Mouse (Mus musculus): Measurements from ENCODE around the gene Apoo. TPM values are rescaled to one million over a fixed set of nuclear protein-coding genes. Genes with fewer than 3 reads are reported as not detected.
"Not testable (repeated sequence)": the region's sequence is repeated elsewhere in the genome, so short reads cannot be mapped to it uniquely, and the experiment has no call there.

Apoo gene
- polyA plus RNA-seq (2015; fragmentation: Nextera tagmentation; extraction: Ambion mirVana): 133 and 135 TPM in 2 replicates

DNA sequence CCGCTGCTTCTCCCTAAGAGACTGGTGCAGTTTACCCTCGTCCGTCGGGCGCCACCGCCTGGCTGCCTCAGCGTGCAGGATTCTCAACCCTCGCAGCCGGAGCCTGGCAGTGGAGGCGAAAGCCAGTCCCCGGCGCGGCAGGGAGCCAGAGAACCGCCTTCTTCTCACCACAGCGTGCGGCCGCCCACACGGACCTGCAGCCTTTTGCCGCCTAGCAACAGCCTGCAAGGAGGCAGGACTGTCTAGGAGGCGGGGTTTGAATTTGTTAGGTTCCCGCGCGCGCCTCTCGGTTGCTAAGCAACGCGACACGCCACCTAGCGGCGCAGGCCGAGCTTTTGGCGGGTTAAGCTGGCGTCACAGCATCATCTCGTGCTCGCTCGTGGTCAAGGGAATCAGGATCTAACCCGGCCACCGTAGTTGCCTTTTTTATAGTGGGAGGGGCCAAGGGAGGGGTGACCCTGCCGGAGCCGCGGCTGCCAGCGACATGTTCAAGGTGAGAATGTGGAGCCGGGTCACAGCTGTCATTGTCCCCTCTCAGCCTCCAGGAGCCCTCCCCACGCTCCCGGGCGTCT, at the start of gene Apoo, which contains the start of gene Fam90a1b:
Gene Apoo, plus strand, starts transcription at position 448 of the 572 bp plus-strand sequence.
Gene Fam90a1b, minus strand, starts transcription at position 108 of the 572 bp plus-strand sequence.
- peak within 1 kb of the TSS; percentile 45 for H3K4me2 ChIP-seq
- H3K27me3 ChIP-seq: peaks cover 77% of the 10 kb centered on the region
- ATAC-seq (ENCODE audit: low FRiP score): peak; percentile 99
- H3K4me3 ChIP-seq: peak within 1 kb of the TSS; percentile 57
- no peaks in the 10 kb centered on the region for H3K9me3 ChIP-seq
- peaks cover 7% of the 10 kb centered on the region; the same call in 1 of the 2 replicates for H3K4me1 ChIP-seq (replicated peaks)
- WGBS: 15% methylated on average over 46 of the region's 46 CpGs
- peak within 1 kb of the TSS; percentile 71 for H3K9ac ChIP-seq
- no peaks in the 10 kb centered on the region for H3K36me3 ChIP-seq
- H3K27ac ChIP-seq: peak within 1 kb of the TSS; percentile 74

DNA sequence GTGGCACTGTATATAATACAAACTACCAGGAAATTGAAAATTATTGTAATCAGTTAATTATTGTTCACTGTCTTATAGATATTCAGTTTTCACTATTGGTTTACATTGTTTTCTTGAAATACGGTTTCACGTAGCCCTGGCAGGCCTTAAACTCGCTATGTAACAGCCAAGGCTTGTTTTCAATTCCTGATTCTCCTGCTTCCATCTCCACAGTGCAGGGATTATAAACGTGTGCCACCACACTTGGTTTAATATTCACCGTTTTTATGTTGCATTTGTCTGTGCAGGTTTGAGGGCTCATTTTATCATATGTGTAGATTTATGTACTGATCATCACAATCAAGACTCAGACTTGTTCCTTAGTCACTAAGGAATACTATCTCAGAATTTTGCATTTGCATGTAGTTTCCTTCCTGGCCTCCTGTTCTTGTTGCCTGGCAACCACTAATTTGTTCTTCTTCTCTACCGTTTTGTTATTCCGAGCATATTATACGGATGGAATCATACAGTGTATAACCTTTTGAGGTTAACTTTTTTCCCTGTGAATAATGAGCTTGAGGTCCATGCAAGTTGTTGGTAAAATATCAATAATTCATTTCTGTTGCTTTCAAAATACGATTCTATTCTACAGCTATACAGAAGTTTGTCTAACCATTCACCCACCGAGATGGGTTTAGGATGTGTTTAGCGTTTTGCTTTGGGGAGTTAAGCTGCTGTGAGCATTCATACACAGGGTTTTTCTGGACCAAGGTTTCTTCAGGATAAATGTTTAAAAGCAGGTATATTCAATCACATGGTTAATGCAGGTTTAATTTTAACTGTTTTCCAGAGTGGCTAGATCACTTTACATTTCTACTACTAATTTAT, 45.6 kb upstream of the Apoo start:
- Histone ChIP-seq H3K27ac (no peak overlapping the region), H3K4me2 (no peak overlapping the region), H3K4me1 (replicated peaks) (no peaks in the 10 kb centered on the region; the same call in 1 of the 2 replicates), H3K9me3 (no peaks in the 10 kb centered on the region), H3K27me3 (peaks cover 60% of the 10 kb centered on the region), H3K36me3 (no peaks in the 10 kb centered on the region), H3K9ac (no peak overlapping the region), H3K4me3 (no peak overlapping the region)
- 59% methylated on average over 11 of the region's 11 CpGs for WGBS
- ATAC-seq (ENCODE audit: low FRiP score): no peak

DNA sequence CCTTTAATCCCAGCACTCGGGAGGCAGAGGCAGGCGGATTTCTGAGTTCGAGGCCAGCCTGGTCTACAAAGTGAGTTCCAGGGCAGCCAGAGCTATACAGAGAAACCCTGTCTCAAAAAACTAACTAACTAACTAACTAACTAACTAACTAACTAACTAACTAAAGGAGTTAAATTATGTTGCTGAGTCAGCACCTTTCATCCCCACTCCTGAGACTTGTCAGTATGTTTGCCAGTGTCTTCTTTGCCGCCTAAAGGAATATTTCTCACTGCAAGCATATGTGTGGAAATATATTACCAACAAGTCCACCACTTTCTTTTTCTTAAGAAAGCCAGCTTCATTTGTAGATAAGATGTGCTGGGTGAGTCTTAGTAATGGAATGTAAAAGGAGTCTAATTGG, 23.3 kb upstream of the Apoo start:
- not testable (repeated sequence) for ATAC-seq (ENCODE audit: low FRiP score); H3K9me3 ChIP-seq; H3K4me2 ChIP-seq; H3K36me3 ChIP-seq; H3K4me1 ChIP-seq (replicated peaks); H3K9ac ChIP-seq; H3K4me3 ChIP-seq; H3K27ac ChIP-seq
- 95% methylated on average over 4 of the region's 4 CpGs for WGBS
- peaks cover 60% of the 10 kb centered on the region for H3K27me3 ChIP-seq

DNA sequence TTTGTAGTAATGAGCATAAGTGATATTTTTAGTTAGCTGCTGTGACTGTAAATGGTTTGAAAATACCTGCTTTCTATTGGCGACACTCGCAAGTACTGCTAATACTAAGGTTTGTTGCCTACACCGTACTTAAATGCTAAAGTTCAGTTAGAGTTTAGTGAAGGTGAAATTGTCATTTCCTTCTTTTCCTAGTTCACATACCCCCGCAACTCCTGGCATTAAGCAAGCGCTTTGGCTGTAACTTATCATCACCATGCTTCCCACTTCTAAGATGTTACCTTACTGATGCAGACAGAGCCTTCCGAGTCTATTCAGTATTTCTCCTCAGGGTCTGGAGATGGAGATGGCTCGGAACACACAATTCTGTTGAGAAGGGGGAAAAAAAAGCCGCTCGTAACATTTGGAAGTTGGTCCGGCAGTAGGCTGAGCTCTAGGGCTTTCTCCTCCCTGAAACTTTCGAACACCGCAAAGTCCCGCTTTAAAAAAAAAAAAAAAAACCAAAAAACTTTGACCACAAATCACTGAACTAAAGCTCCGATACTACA, 1.5 kb upstream of the Apoo start:
- Histone ChIP-seq H3K4me3 (no peak overlapping the region), H3K9ac (no peak overlapping the region), H3K4me1 (replicated peaks) (peaks cover 7% of the 10 kb centered on the region; the same call in 1 of the 2 replicates), H3K9me3 (no peaks in the 10 kb centered on the region), H3K27ac (no peak overlapping the region), H3K4me2 (peak overlapping the region; percentile 41), H3K36me3 (no peaks in the 10 kb centered on the region), H3K27me3 (peaks cover 79% of the 10 kb centered on the region)
- WGBS: 12% methylated on average over 14 of the region's 14 CpGs
- ATAC-seq (ENCODE audit: low FRiP score): no peak

DNA sequence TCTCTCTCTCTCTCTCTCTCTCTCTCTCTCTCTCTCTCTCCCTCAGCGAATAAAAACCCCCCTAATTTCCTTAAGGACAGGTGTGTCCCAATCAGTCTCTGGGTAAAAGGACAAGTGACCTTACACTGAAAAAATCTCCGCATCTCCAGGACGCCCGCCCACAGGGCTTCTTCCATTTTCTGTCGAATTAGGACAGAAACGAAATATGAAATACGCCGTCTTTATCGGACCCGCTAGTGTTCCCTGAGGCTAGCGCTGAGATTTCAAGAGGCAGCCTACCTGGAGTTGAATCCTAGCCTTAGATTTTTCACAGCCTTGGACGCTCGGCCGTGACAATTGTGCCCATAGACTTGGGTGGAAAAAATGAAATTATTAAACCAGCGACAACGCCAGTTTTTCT, 888 bp upstream of the Apoo start:
- H3K27me3 ChIP-seq: peaks cover 77% of the 10 kb centered on the region

DNA sequence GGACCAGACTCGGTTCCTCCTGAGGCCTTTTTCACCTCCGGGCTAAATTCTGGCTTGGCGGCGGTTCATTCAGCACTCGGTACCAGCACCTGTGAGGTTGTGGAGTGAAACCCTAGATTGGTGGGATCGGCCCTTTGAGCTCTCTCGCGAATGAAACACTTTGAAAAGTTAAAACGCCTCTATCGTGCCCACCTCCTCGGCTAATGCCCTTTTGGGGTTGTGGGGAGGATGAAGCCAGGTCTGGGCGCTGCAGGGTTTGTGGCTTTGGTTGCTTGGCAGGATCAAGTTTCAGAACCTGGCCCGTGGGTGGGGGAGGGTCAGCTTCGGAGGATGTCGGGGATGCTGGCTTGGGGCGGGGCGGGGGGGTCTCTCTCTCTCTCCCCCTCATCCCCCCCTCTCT, 331 bp downstream of the Apoo start:
- Histone ChIP-seq H3K9ac (peak overlapping the region; percentile 71), H3K4me2 (peak overlapping the region; percentile 45), H3K4me3 (peak overlapping the region; percentile 57), H3K36me3 (no peaks in the 10 kb centered on the region), H3K9me3 (no peaks in the 10 kb centered on the region), H3K27me3 (peaks cover 74% of the 10 kb centered on the region), H3K27ac (peak overlapping the region; percentile 74), H3K4me1 (replicated peaks) (peaks cover 7% of the 10 kb centered on the region; the same call in 1 of the 2 replicates)
- WGBS: 21% methylated on average over 17 of the region's 17 CpGs
- ATAC-seq (ENCODE audit: low FRiP score): no peak; the same call in 1 of the 2 replicates

More for the DNA sequence above, 888 bp upstream of the Apoo start:
- no peak for ATAC-seq (ENCODE audit: low FRiP score)
- H3K27ac ChIP-seq: no peak overlapping the region
- H3K4me3 ChIP-seq: peak overlapping the region; percentile 57; the same call in 1 of the 2 replicates
- no peaks in the 10 kb centered on the region for H3K36me3 ChIP-seq
- H3K4me1 ChIP-seq (replicated peaks): peaks cover 7% of the 10 kb centered on the region; the same call in 1 of the 2 replicates
- no peak overlapping the region for H3K9ac ChIP-seq
- WGBS: 21% methylated on average over 16 of the region's 16 CpGs
- peak overlapping the region; percentile 41 for H3K4me2 ChIP-seq
- no peaks in the 10 kb centered on the region for H3K9me3 ChIP-seq

DNA sequence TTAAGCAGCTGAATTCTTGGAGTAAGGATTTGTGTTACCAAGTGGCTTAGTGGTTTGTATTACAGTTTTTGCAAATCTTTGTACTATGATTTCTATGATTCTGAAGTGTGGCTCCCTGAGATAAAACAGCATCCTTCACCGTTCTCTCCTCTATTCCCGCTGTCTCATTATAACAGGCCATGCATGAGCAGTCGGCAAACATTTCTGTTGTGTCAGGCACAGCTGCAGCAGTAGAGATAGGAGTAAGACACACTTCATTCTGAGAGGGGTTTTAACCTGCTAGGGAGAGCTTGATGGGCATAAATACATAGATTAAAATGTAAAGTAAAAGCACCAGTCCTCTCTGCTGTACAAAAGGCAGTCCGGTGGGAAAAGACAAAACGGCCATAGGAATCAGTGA, 11.8 kb downstream of the Apoo start:
- Histone ChIP-seq H3K9ac (no peak overlapping the region), H3K4me3 (no peak overlapping the region), H3K9me3 (no peaks in the 10 kb centered on the region), H3K4me2 (no peak overlapping the region), H3K27me3 (peaks cover 51% of the 10 kb centered on the region), H3K4me1 (replicated peaks) (no peaks in the 10 kb centered on the region), H3K27ac (no peak overlapping the region), H3K36me3 (peaks cover 8% of the 10 kb centered on the region)
- ATAC-seq (ENCODE audit: low FRiP score): no peak
- 67% methylated on average over 5 of the region's 5 CpGs for WGBS

DNA sequence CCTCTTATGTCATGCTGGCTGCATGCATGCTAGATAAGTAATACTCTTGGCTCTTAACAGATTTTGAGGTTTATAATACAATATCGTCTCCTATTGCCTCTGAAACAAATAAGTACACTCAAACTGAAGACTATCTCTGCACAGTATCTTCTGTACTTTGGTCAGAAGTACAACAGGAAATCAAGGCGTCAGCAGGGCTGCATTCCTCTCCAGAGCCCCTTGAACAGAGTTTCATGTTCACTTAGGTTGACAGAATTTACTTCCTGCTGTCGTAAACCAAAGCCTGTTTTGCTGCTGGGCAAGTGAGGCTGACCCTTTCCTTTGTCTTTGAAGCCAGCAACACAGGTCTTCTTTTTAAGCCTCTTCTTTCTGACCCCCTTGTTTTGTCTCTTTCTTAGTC, 42.1 kb downstream of the Apoo start:
- no peak overlapping the region for H3K4me3 ChIP-seq
- H3K27ac ChIP-seq: no peak overlapping the region
- H3K27me3 ChIP-seq: peaks cover 34% of the 10 kb centered on the region
- no peaks in the 10 kb centered on the region for H3K4me1 ChIP-seq (replicated peaks)
- no peaks in the 10 kb centered on the region for H3K36me3 ChIP-seq
- ATAC-seq (ENCODE audit: low FRiP score): no peak
- H3K9me3 ChIP-seq: no peaks in the 10 kb centered on the region
- no peak overlapping the region for H3K4me2 ChIP-seq
- H3K9ac ChIP-seq: no peak overlapping the region
- WGBS: 55% methylated on average over 3 of the region's 3 CpGs

DNA sequence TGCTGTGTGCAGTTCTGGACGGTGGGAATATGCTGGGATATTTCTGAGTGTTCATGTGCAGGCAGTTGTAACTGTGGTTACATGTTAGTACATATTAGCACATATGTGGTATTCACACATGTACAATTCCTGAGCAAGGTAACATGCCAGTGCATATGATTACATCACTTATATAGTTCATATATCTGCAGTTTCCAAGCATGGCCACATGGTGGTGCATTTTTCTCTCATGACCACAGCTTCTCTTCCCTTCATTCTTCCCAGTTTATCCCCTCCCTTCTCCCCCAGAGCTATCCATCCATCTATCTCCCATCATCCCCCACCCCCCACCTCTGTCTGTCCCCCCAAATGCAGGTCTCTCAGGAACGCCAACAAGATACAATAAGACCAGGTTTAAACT, 53.3 kb downstream of the Apoo start:
- Histone ChIP-seq H3K4me3 (no peak overlapping the region), H3K27ac (no peak overlapping the region), H3K4me1 (replicated peaks) (no peaks in the 10 kb centered on the region), H3K36me3 (peaks cover 8% of the 10 kb centered on the region), H3K4me2 (no peak overlapping the region), H3K27me3 (peaks cover 27% of the 10 kb centered on the region; the same call in 1 of the 2 replicates), H3K9me3 (no peaks in the 10 kb centered on the region), H3K9ac (no peak overlapping the region)
- no peak for ATAC-seq (ENCODE audit: low FRiP score)
- 93% methylated on average over 2 of the region's 2 CpGs for WGBS

DNA sequence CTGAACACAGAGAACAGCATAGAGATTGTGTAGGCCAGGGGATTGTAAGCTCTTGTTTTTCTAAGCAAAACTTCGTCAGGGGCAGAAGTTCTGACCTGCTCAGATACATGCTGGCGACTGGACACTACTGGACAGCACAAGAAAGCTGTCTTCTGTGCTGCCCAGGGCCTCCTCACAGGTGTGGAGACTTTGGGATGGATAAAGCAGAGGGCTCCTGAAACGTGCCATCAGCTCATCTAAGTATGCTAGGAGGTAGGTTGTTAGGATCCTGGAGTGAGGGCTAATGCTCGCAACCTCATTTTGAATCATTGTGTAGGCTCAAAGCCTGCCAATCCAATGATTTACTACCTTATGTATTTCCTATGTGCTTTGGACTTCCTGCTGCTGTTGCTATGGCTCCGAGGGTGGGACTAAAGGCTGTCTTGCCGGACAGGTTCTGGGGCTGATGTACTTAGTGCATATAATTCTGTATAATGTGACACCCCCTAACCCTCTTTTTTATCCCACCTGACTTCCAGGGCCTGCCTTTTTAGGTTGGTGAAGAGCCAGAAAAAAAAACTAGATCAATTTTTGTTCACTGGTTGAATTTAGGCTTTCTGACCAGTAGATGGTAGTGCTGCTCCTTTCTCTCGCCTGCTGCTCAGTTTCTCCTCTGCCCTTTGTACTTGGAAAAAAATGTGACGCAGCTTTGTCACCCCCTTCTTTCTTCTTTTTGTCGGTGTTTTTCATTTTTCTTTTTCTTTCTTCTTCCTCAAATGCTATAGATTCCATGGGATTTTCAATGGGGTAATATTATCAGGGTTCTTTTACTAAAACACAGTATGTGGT, 64.8 kb downstream of the Apoo start:
- Histone ChIP-seq H3K27ac (no peak overlapping the region), H3K27me3 (peaks cover 32% of the 10 kb centered on the region; the same call in 1 of the 2 replicates), H3K36me3 (no peaks in the 10 kb centered on the region), H3K4me3 (no peak overlapping the region), H3K9me3 (no peaks in the 10 kb centered on the region), H3K9ac (no peak overlapping the region), H3K4me1 (replicated peaks) (no peaks in the 10 kb centered on the region), H3K4me2 (no peak overlapping the region)
- ATAC-seq (ENCODE audit: low FRiP score): peak; percentile 78; the same call in 1 of the 2 replicates
- 41% methylated on average over 9 of the region's 9 CpGs for WGBS

DNA sequence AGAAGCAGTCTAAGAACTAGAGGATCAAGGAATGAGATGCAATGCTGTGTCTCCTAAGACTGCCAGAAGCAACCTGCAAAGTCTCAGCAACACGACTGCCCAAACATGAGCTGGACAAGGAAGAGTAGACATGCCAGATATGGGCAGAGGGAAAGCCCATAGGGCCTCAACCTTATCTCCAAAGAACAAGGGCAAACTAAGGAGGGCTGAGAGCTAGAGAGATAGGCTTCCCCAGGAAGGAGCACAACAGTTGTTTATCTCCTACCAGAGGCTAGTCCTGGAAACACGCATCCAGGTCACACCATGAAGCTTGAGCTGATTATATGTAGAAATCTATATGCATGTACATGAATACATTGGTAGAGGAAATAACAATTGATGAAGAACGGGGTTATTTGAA, 78.5 kb downstream of the Apoo start:
- not testable (repeated sequence) for H3K9ac ChIP-seq; H3K4me3 ChIP-seq; ATAC-seq (ENCODE audit: low FRiP score); H3K4me1 ChIP-seq (replicated peaks); H3K9me3 ChIP-seq; H3K27ac ChIP-seq; H3K4me2 ChIP-seq; H3K36me3 ChIP-seq
- no CpG with 5 or more reads among the region's 3 CpGs for WGBS
- H3K27me3 ChIP-seq: peaks cover 16% of the 10 kb centered on the region; the same call in 1 of the 2 replicates

Measured in hindbrain, embryonic 13.5 days (tissue).